Mouse (Mus musculus) layer of hippocampus, adult 8-10 months (tissue): ENCODE measurements around the gene Macc1. TPM values are rescaled to one million over a fixed set of nuclear protein-coding genes. Genes with fewer than 3 reads are reported as not detected.

Experiments used
- DNase-seq, 2 experiments: peaks; one replicate each; pipeline ENCODE4 v3.0.0; 2022; ENCODE audit warnings: low spot score in 2 of 2
- total RNA-seq, 4 experiments: library from RNA; stranded (reverse); gene quantifications; 2 replicates each; pipeline ENCODE4 v1.2.4; 2022

Macc1 gene
- total RNA-seq, 4 experiments from 2014 or later, result 0.14 to 0.22 TPM; not detected in 2

GRCm38 (mm10) chr12:119483922-119484631, 170.0 kb downstream of the Macc1 start:
- no peak for DNase-seq

GRCm38 (mm10) chr12:119511145-119511544, 197.1 kb downstream of the Macc1 start:
- no peak for DNase-seq

Other genes with a start within 250 kb of the Macc1 start
- gene Itgb8, start 75.5 kb upstream of the Macc1 start, total RNA-seq, result 10 to 100 TPM; 35.6 to 37.9 (median 36.5) TPM